ENCODE assay signal across 8 mouse cellular contexts in the genomic region with DNA sequence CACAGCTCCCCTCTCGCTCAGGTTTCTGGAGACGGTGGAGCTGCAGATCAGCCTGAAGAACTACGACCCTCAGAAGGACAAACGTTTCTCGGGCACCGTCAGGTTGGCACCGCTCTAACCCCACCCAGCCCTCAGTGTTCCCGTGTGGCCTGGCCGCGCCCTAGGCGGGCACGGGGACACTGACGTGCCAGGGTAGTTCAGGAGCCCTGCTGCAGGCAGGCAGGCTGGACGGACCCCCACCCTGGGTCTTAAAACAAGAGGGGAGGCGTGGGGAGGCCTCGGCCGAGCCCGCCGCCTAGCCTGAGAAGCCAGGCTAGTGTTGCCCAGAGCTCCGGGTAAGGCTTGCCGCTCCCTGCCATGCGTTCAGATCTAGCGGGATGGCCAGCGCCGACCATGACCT. TPM values are rescaled to one million over a fixed set of nuclear protein-coding genes. Genes with fewer than 3 reads are reported as not detected.
DNase-seq lines count a peak whose midpoint lies in the region; ATAC-seq and TF ChIP-seq lines count a peak whose summit lies in the region.

No protein-coding gene starts in this region.

- peaks cover 20% of the 10 kb centered on the region for H3K36me3 ChIP-seq in spleen, adult 2 months (ENCODE audit: control insufficient read depth, insufficient read depth, low read length)
- H3K36me3 ChIP-seq in midbrain, embryonic 16.5 days (ENCODE audit: control insufficient read depth, insufficient read depth, low read length), result peaks cover 2% of the 10 kb centered on the region

- no peak for TF ChIP-seq POLR2A in spleen, adult 2 months (IDR thresholded peaks at IDR 0.05; ENCODE audit: low read depth, low read length)

- H3K4me2 ChIP-seq in midbrain, embryonic 16.5 days (ENCODE audit: low read length), result peak overlapping the region; percentile 81

- ATAC-seq in erythroblast, adult 5-6 weeks (replicated peaks; ENCODE audit: low FRiP score, poor library complexity, severe bottlenecking), result peak; percentile 62
- peak; percentile 46; the same call in 1 of the 2 replicates for ATAC-seq in midbrain, embryonic 16.5 days

- under 1% methylated on average over 25 of the region's 25 CpGs for WGBS in spleen, adult 2 months
- 0% methylated on average over 25 of the region's 25 CpGs for WGBS in midbrain, embryonic 16.5 days

- H3K9ac ChIP-seq in midbrain, embryonic 16.5 days (ENCODE audit: low read depth, low read length), result peak overlapping the region; percentile 95

- peak overlapping the region; percentile 71 for H3K4me3 ChIP-seq in spleen, adult 2 months (ENCODE audit: extremely low read depth, insufficient read depth, insufficient read length)
- H3K4me3 ChIP-seq in midbrain, embryonic 16.5 days (ENCODE audit: low read depth, low read length), result peak overlapping the region; percentile 66

- no peak for DNase-seq in spleen, adult 2 months (ENCODE audit: low read depth in 1 of 2, low spot score in 2 of 2)
- DNase-seq in spleen, adult 12 weeks (ENCODE audit: low spot score), result no peak
- peak; percentile 57 for DNase-seq in kidney, postnatal 10 days
- DNase-seq in c-Kit-positive CD71-positive TER-119-positive erythroid progenitor cells, embryonic 14.5 days (ENCODE audit: low spot score), result no peak
- no peak for DNase-seq in spleen, postnatal 14 days (ENCODE audit: low spot score in 2 of 2)
- DNase-seq in adrenal gland, adult 2 months, result no peak

- H3K27me3 ChIP-seq in spleen, adult 2 months (ENCODE audit: control insufficient read depth, insufficient read depth, low read length), result no peaks in the 10 kb centered on the region; the same call in 1 of the 2 replicates
- H3K27me3 ChIP-seq in midbrain, embryonic 16.5 days (ENCODE audit: control insufficient read depth, insufficient read depth, low read depth, low read length), result no peaks in the 10 kb centered on the region

- no peak for TF ChIP-seq CTCF in spleen, adult 2 months (IDR thresholded peaks at IDR 0.05; ENCODE audit: extremely low read depth, insufficient read depth, insufficient read length, insufficient replicate concordance)

- no peaks in the 10 kb centered on the region for H3K9me3 ChIP-seq in midbrain, embryonic 16.5 days (replicated peaks; ENCODE audit: control insufficient read depth, low read length, poor library complexity, severe bottlenecking)

- H3K27ac ChIP-seq in spleen, adult 2 months (ENCODE audit: insufficient read depth, low read length), result peak overlapping the region; percentile 83
- H3K27ac ChIP-seq in midbrain, embryonic 16.5 days (ENCODE audit: low read length), result peak overlapping the region; percentile 93

- H3K4me1 ChIP-seq in spleen, adult 2 months (ENCODE audit: control insufficient read depth, insufficient read depth, insufficient read length), result peaks cover 2% of the 10 kb centered on the region; the same call in 1 of the 2 replicates
- peaks cover 18% of the 10 kb centered on the region for H3K4me1 ChIP-seq in midbrain, embryonic 16.5 days (ENCODE audit: control insufficient read depth, insufficient read depth, low read length)

RNA-seq across cellular contexts. Expression of gene Rpl10a, which starts 0.7 kb away (rescaled TPM):
- 4,168 and 4,314 TPM in 2 replicates for polyA plus RNA-seq in spleen, adult 2 months (2012; rRNA removed)
- total RNA-seq in erythroblast, adult 5-6 weeks (2015; ENCODE audit: low replicate concordance), result 515 and 525 TPM in 2 replicates
- 92.4 and 200 TPM in 2 replicates for total RNA-seq in erythroblast, adult 5-6 weeks (2017; ENCODE audit: low replicate concordance)
- polyA plus RNA-seq in midbrain, embryonic 16.5 days (2015; fragmentation: Nextera tagmentation; extraction: Ambion mirVana), result 304 and 312 TPM in 2 replicates
- 100 to 1,000 TPM; 826 to 935 TPM for total RNA-seq in adrenal gland, adult 2 months (2021)
- 2,217 and 2,897 TPM in 2 replicates for polyA plus RNA-seq in adrenal gland, adult 2 months (2012; rRNA removed)

RNA-seq across cellular contexts. Expression of gene Fance, which starts 15.6 kb away (rescaled TPM):
- 17.2 and 19.3 TPM in 2 replicates for polyA plus RNA-seq in spleen, adult 2 months (2012; rRNA removed)
- 23.1 TPM in 1 of 2 replicates, not detected in the other for total RNA-seq in erythroblast, adult 5-6 weeks (2015; ENCODE audit: low replicate concordance)
- 0.68 and 8.4 TPM in 2 replicates for total RNA-seq in erythroblast, adult 5-6 weeks (2017; ENCODE audit: low replicate concordance)
- 25.2 and 26.3 TPM in 2 replicates for polyA plus RNA-seq in midbrain, embryonic 16.5 days (2015; fragmentation: Nextera tagmentation; extraction: Ambion mirVana)
- total RNA-seq in adrenal gland, adult 2 months (2021), result 10 to 100 TPM; 19.5 to 22.5 TPM
- polyA plus RNA-seq in adrenal gland, adult 2 months (2012; rRNA removed), result 27.8 and 31.5 TPM in 2 replicates

RNA-seq across cellular contexts. Expression of gene Tead3, which starts 21.7 kb away (rescaled TPM):
- 4.3 and 5.0 TPM in 2 replicates for polyA plus RNA-seq in spleen, adult 2 months (2012; rRNA removed)
- total RNA-seq in erythroblast, adult 5-6 weeks (2015; ENCODE audit: low replicate concordance), result not detected in 2 replicates
- not detected in 2 replicates for total RNA-seq in erythroblast, adult 5-6 weeks (2017; ENCODE audit: low replicate concordance)
- polyA plus RNA-seq in midbrain, embryonic 16.5 days (2015; fragmentation: Nextera tagmentation; extraction: Ambion mirVana), result 1.3 and 1.4 TPM in 2 replicates
- total RNA-seq in adrenal gland, adult 2 months (2021), result 10 to 100 TPM in 1 of 2 experiments, 1 to 10 TPM in 1; 8.6 to 12.5 TPM
- polyA plus RNA-seq in adrenal gland, adult 2 months (2012; rRNA removed), result 15.9 and 17.6 TPM in 2 replicates

RNA-seq across cellular contexts. Expression of gene Tulp1, which starts 36.1 kb away (rescaled TPM):
- polyA plus RNA-seq in spleen, adult 2 months (2012; rRNA removed), result 0.15 and 0.25 TPM in 2 replicates
- not detected in 2 replicates for total RNA-seq in erythroblast, adult 5-6 weeks (2015; ENCODE audit: low replicate concordance)
- 0.28 TPM in 1 of 2 replicates, not detected in the other for total RNA-seq in erythroblast, adult 5-6 weeks (2017; ENCODE audit: low replicate concordance)
- 1.4 and 1.7 TPM in 2 replicates for polyA plus RNA-seq in midbrain, embryonic 16.5 days (2015; fragmentation: Nextera tagmentation; extraction: Ambion mirVana)
- not detected for total RNA-seq in adrenal gland, adult 2 months (2021)
- polyA plus RNA-seq in adrenal gland, adult 2 months (2012; rRNA removed), result 0.49 and 0.91 TPM in 2 replicates
